Mouse (Mus musculus) megakaryocyte progenitor cell, adult 5-6 weeks (primary cell): ENCODE data around the gene Gp6. TPM values are rescaled to one million over a fixed set of nuclear protein-coding genes. Genes with fewer than 3 reads are reported as not detected.
"Not testable (repeated sequence)": the region's sequence is repeated elsewhere in the genome, so short reads cannot be mapped to it uniquely, and the experiment has no call there.

ENCODE experiments used
- ATAC-seq: replicated peaks from 2 replicates; pipeline ENCODE4 v1.8.0; 2016; ENCODE audit warnings: mild to moderate bottlenecking, moderate TSS enrichment, inconsistent platforms; ENCODE audit not compliant: poor library complexity
- total RNA-seq, 2 experiments: library from RNA; stranded (forward) in 1 of 2; stranded (reverse) in 1 of 2; fragments of 157-497, 149-512 nt in 1 of 2; fragments of 200-1000 nt in 1 of 2; gene quantifications; 2 replicates each; pipeline versions ENCODE4 v1.2.3 to v1.2.4; 2015 to 2017

Gp6 gene
- total RNA-seq (2015), result not detected in 2 replicates
- total RNA-seq (2017), result not detected in 2 replicates

GRCm38 (mm10) chr7:4397730-4398129 is at the start of gene Gp6:
TSS of gene Gp6 (minus strand) at chr7:4397744.
- peak; percentile 26; the same call in 1 of the 2 replicates for ATAC-seq

- no peak for ATAC-seq
Observed at GRCm38 (mm10) chr7:4447138-4447537, 49.6 kb upstream of the Gp6 start.

- peak; percentile 97 for ATAC-seq
Observed at GRCm38 (mm10) chr7:4445216-4445791, 47.8 kb upstream of the Gp6 start, which contains the start of gene Rdh13. TSS of gene Rdh13 (minus strand) at chr7:4445649.

- no peak for ATAC-seq
Observed at GRCm38 (mm10) chr7:4440549-4440948, 43.0 kb upstream of the Gp6 start.

GRCm38 (mm10) chr7:4437721-4438120 is 40.2 kb upstream of the Gp6 start:
- no peak for ATAC-seq

- ATAC-seq, result no peak
Observed at GRCm38 (mm10) chr7:4432026-4432425, 34.5 kb upstream of the Gp6 start.

- ATAC-seq, result peak; percentile 70
Observed at GRCm38 (mm10) chr7:4431548-4431947, 34.0 kb upstream of the Gp6 start.

GRCm38 (mm10) chr7:4430246-4430844 is 32.8 kb upstream of the Gp6 start:
- ATAC-seq, result no peak

GRCm38 (mm10) chr7:4427161-4427912 is 29.8 kb upstream of the Gp6 start:
- peak; percentile 95 for ATAC-seq

- no peak for ATAC-seq
Observed at GRCm38 (mm10) chr7:4420230-4420629, 22.7 kb upstream of the Gp6 start.

- ATAC-seq, result no peak
Observed at GRCm38 (mm10) chr7:4419681-4420080, 22.1 kb upstream of the Gp6 start.

- not testable (repeated sequence) for ATAC-seq
Observed at GRCm38 (mm10) chr7:4412406-4412805, 14.9 kb upstream of the Gp6 start.

GRCm38 (mm10) chr7:4373521-4373920 is 24.0 kb downstream of the Gp6 start:
- ATAC-seq, result no peak

GRCm38 (mm10) chr7:4337509-4337908 is 60.0 kb downstream of the Gp6 start, which contains the start of gene Ncr1:
TSS of gene Ncr1 (plus strand) at chr7:4337724.
- ATAC-seq, result no peak

GRCm38 (mm10) chr7:4323301-4323700 is 74.2 kb downstream of the Gp6 start:
- peak; percentile 63 for ATAC-seq

Other genes with a start within 250 kb of the Gp6 start
- 0.72 and 1.5 TPM in 2 replicates for gene Leng9, start 247.4 kb downstream of the Gp6 start, total RNA-seq (2015)
- gene Leng9, start 247.4 kb downstream of the Gp6 start, total RNA-seq (2017), result 2.2 and 2.9 TPM in 2 replicates
- gene Cdc42ep5, start 232.9 kb downstream of the Gp6 start, total RNA-seq (2015), result not detected in 2 replicates
- not detected in 2 replicates for gene Cdc42ep5, start 232.9 kb downstream of the Gp6 start, total RNA-seq (2017)
- 0.10 TPM in 1 of 2 replicates, not detected in the other for gene Lilra5, start 160.0 kb downstream of the Gp6 start, total RNA-seq (2015)
- 0.34 TPM in 1 of 2 replicates, not detected in the other for gene Lilra5, start 160.0 kb downstream of the Gp6 start, total RNA-seq (2017)
- 0.51 and 0.79 TPM in 2 replicates for gene Ncr1, start 60.0 kb downstream of the Gp6 start, total RNA-seq (2015)
- not detected in 2 replicates for gene Ncr1, start 60.0 kb downstream of the Gp6 start, total RNA-seq (2017)
- gene Rdh13, start 47.9 kb upstream of the Gp6 start, total RNA-seq (2015), result 3.3 and 4.7 TPM in 2 replicates
- gene Rdh13, start 47.9 kb upstream of the Gp6 start, total RNA-seq (2017), result 16.1 and 32.6 TPM in 2 replicates
- 2.0 and 2.8 TPM in 2 replicates for gene Eps8l1, start 62.9 kb upstream of the Gp6 start, total RNA-seq (2015)
- 1.6 and 5.1 TPM in 2 replicates for gene Eps8l1, start 62.9 kb upstream of the Gp6 start, total RNA-seq (2017)
- 85.6 and 97.7 TPM in 2 replicates for gene Ppp1r12c, start 103.9 kb upstream of the Gp6 start, total RNA-seq (2015)
- gene Ppp1r12c, start 103.9 kb upstream of the Gp6 start, total RNA-seq (2017), result 106 and 112 TPM in 2 replicates
- gene Tnnt1, start 118.6 kb upstream of the Gp6 start, total RNA-seq (2015), result 5.6 and 8.0 TPM in 2 replicates
- gene Tnnt1, start 118.6 kb upstream of the Gp6 start, total RNA-seq (2017), result 16.5 and 17.4 TPM in 2 replicates
- gene Tnni3, start 126.5 kb upstream of the Gp6 start, total RNA-seq (2015), result 4.8 and 5.2 TPM in 2 replicates
- gene Tnni3, start 126.5 kb upstream of the Gp6 start, total RNA-seq (2017), result 2.1 and 6.0 TPM in 2 replicates
- 0.59 and 0.95 TPM in 2 replicates for gene Dnaaf3, start 134.7 kb upstream of the Gp6 start, total RNA-seq (2015)
- 1.3 and 1.4 TPM in 2 replicates for gene Dnaaf3, start 134.7 kb upstream of the Gp6 start, total RNA-seq (2017)
- not detected in 2 replicates for gene Syt5, start 149.8 kb upstream of the Gp6 start, total RNA-seq (2015)
- gene Syt5, start 149.8 kb upstream of the Gp6 start, total RNA-seq (2017), result not detected in 2 replicates
- gene Ptprh, start 206.3 kb upstream of the Gp6 start, total RNA-seq (2015), result not detected in 2 replicates
- not detected in 2 replicates for gene Ptprh, start 206.3 kb upstream of the Gp6 start, total RNA-seq (2017)
- 6.7 and 8.9 TPM in 2 replicates for gene Tmem86b, start 233.7 kb upstream of the Gp6 start, total RNA-seq (2015)
- gene Tmem86b, start 233.7 kb upstream of the Gp6 start, total RNA-seq (2017), result 15.2 and 22.4 TPM in 2 replicates